24 mouse cellular contexts compared by ENCODE assay signal in genomic region chr7:120693831-120694375, GRCm38 (mm10). TPM values are rescaled to one million over a fixed set of nuclear protein-coding genes. Genes with fewer than 3 reads are reported as not detected.
DNase-seq lines count a peak whose midpoint lies in the region; ATAC-seq and TF ChIP-seq lines count a peak whose summit lies in the region.
"Had no signal": no experiment of that assay in that cellular context is flagged by ENCODE, and none has a peak within 500 bp of the region (broad histone marks: within the 10 kb centered on the region; RNA-seq: fewer than 3 reads in every experiment).

No protein-coding gene starts in this region.

- no peak for TF ChIP-seq CTCF in spleen, adult 2 months (IDR thresholded peaks at IDR 0.05; ENCODE audit: extremely low read depth, insufficient read depth, insufficient read length, insufficient replicate concordance)

- H3K4me3 ChIP-seq in spleen, adult 2 months (ENCODE audit: extremely low read depth, insufficient read depth, insufficient read length): no peak overlapping the region
- H3K4me3 ChIP-seq: embryonic facial prominence, embryonic 10.5 days; forebrain, embryonic 13.5 days; heart, embryonic 10.5 days; hindbrain, embryonic 12.5 days had no signal

- no peaks in the 10 kb centered on the region for H3K27me3 ChIP-seq in spleen, adult 2 months (ENCODE audit: control insufficient read depth, insufficient read depth, low read length)
- H3K27me3 ChIP-seq: forebrain, embryonic 13.5 days; hindbrain, embryonic 12.5 days had no signal

- no peak for TF ChIP-seq POLR2A in spleen, adult 2 months (IDR thresholded peaks at IDR 0.05; ENCODE audit: low read depth, low read length)

- 83% methylated on average over 5 of the region's 5 CpGs for WGBS in spleen, adult 2 months

- 0 out of 2 replicates have a peak overlapping the region, but pooled peaks have one; percentile 19 for H3K27ac ChIP-seq in spleen, adult 2 months (ENCODE audit: insufficient read depth, low read length)
- H3K27ac ChIP-seq: embryonic facial prominence, embryonic 10.5 days; forebrain, embryonic 13.5 days; heart, embryonic 10.5 days; hindbrain, embryonic 12.5 days had no signal

- ATAC-seq in megakaryocyte, adult 5-6 weeks (ENCODE audit: poor library complexity, severe bottlenecking): peak; percentile 12; the same call in 1 of the 2 replicates
- ATAC-seq in cerebellum, adult (ENCODE audit: insufficient number of reproducible peaks, low FRiP score, low TSS enrichment): no peak
- ATAC-seq: activated CD4-positive, CD25-positive, alpha-beta regulatory T cell, adult 4 months; forebrain, embryonic 13.5 days; forebrain, postnatal 0 days; hindbrain, embryonic 16.5 days had no signal

- no peak for DNase-seq in spleen, adult 2 months (ENCODE audit: low read depth in 1 of 2, low spot score in 2 of 2)
- DNase-seq in spleen, postnatal 4 days (ENCODE audit: low spot score in 2 of 2): no peak
- peak; percentile 22 to 35 for DNase-seq in CD8-positive naive resting alpha-beta T cell, adult 2 months (ENCODE audit: low read depth in 2 of 2, low spot score in 2 of 2)
- no peak for DNase-seq in Muller cell, postnatal 12 days (ENCODE audit: inconsistent ontology term)
- DNase-seq in B cell, adult 2 months: no peak
- DNase-seq: adrenal gland, postnatal 14 days; cerebellum, adult 2 months; cerebellum, postnatal 10 days; forebrain, postnatal 0 days; heart, adult 18-20 months; heart, postnatal 10 days; heart, postnatal 4 days had no signal

- no peaks in the 10 kb centered on the region for H3K4me1 ChIP-seq in spleen, adult 2 months (ENCODE audit: control insufficient read depth, insufficient read depth, insufficient read length)

- peaks cover 3% of the 10 kb centered on the region; the same call in 1 of the 2 replicates for H3K36me3 ChIP-seq in spleen, adult 2 months (ENCODE audit: control insufficient read depth, insufficient read depth, low read length)

RNA-seq across cellular contexts. Expression of gene Mosmo, which starts 16.5 kb away (rescaled TPM):
- 10.2 and 17.4 TPM in 2 replicates for polyA plus RNA-seq in spleen, adult 2 months (2012; rRNA removed)
- total RNA-seq in megakaryocyte, adult 5-6 weeks (2015): 19.6 and 21.1 TPM in 2 replicates
- 8.0 and 11.6 TPM in 2 replicates for total RNA-seq in megakaryocyte, adult 5-6 weeks (2017)

RNA-seq across cellular contexts. Expression of gene Pdzd9, which starts 23.8 kb away (rescaled TPM):
- not detected in 2 replicates for polyA plus RNA-seq in spleen, adult 2 months (2012; rRNA removed)
- not detected in 2 replicates for total RNA-seq in megakaryocyte, adult 5-6 weeks (2015)
- total RNA-seq in megakaryocyte, adult 5-6 weeks (2017): not detected in 2 replicates
- total RNA-seq: adrenal gland, adult 18-20 months; adrenal gland, postnatal 14 days; gastrocnemius, adult 8-10 months; gastrocnemius, postnatal 4 days; heart, adult 18-20 months; heart, postnatal 10 days; heart, postnatal 4 days had no signal
- polyA plus RNA-seq: cerebellum, adult 2 months; G1E had no signal

RNA-seq across cellular contexts. Expression of gene Vwa3a, which starts 45.2 kb away (rescaled TPM):
- 0.01 and 0.02 TPM in 2 replicates for polyA plus RNA-seq in spleen, adult 2 months (2012; rRNA removed)
- 0.11 TPM in 1 of 2 replicates, not detected in the other for total RNA-seq in megakaryocyte, adult 5-6 weeks (2015)
- not detected in 2 replicates for total RNA-seq in megakaryocyte, adult 5-6 weeks (2017)
- polyA plus RNA-seq: activated CD4-positive, CD25-positive, alpha-beta regulatory T cell, adult 4 months; G1E had no signal

RNA-seq across cellular contexts. Expression of gene Uqcrc2, which starts 58.9 kb away (rescaled TPM):
- 20.7 and 21.4 TPM in 2 replicates for polyA plus RNA-seq in spleen, adult 2 months (2012; rRNA removed)
- total RNA-seq in megakaryocyte, adult 5-6 weeks (2015): 143 and 172 TPM in 2 replicates
- 115 and 116 TPM in 2 replicates for total RNA-seq in megakaryocyte, adult 5-6 weeks (2017)

Comparison
In these comparisons a context has a peak if more than half of its experiments do, and no peak if none do; other contexts are left out.
1. DNase-seq: peak in CD8-positive naive resting alpha-beta T cell, adult 2 months (2 of 2); none in spleen, adult 2 months (0 of 2), spleen, postnatal 4 days (0 of 2), Muller cell, postnatal 12 days (single experiment) and B cell, adult 2 months (0 of 2).